Mouse (Mus musculus): ENCODE measurements around the gene Kmt2e.

The Kmt2e gene

GRCm38 (mm10) chr5:23501582-23502316 lies 67.5 kb downstream of the Kmt2e start:
- POLR2A ChIA-PET: interaction anchor here in 3 of 4 experiments (0.6 to 1.4 kb wide), 7 partner anchors 9 to 342 kb away, joined by 3 to 5 read pairs (median 3); partner anchors contain the start of gene Kmt2e (in 1 of the 3)
- CTCF ChIA-PET: interaction anchor here in 2 of 4 experiments (0.6 kb wide), 3 partner anchors 192 to 291 kb away, joined by 3 to 4 read pairs (median 3); no protein-coding TSS in a partner anchor

DNA sequence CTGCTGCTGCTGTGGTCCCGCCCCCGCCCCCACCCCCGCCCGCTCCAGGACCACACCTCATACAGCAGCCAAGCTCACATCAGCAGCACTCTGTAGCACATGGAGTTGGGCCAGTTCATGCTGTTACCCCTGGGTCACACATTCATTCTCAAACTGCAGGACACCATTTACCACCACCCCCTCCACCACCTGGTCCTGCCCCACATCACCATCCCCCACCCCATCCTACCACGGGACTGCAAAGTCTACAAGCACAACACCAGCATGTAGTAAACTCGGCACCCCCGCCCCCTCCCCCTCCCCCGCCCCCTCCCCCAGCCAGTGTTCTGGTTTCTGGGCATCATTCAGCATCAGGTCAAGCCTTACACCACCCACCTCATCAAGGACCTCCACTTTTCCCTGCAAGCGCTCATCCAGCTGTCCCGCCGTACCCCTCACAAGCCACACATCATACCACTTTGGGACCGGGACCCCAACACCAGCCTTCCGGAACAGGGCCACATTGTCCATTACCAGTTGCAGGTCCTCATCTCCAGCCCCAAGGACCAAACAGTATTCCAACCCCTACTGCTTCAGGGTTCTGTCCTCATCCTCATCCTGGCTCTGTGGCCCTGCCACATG lies 68.2 kb downstream of the Kmt2e start:
- POLR2A ChIA-PET: interaction anchor here in 3 of 4 experiments (0.6 to 1.4 kb wide), 6 partner anchors 9 to 341 kb away, joined by 3 to 5 read pairs (median 4); partner anchors contain the start of gene Kmt2e (in 1 of the 3)
- CTCF ChIA-PET: interaction anchor here in 2 of 4 experiments (0.6 kb wide), 2 partner anchors 193 to 210 kb away, joined by 3 to 4 read pairs; no protein-coding TSS in a partner anchor

GRCm38 (mm10) chr5:23505578-23505977 lies 71.3 kb downstream of the Kmt2e start:
- ChIA-PET CTCF (no interaction called here), POLR2A (interaction anchor here in 2 of 4 experiments (0.7 to 2.7 kb wide), 6 partner anchors 9 to 234 kb away, joined by 3 to 12 read pairs (median 4); no protein-coding TSS in a partner anchor)

- CTCF ChIA-PET: interaction anchor here (0.6 to 1.2 kb wide), 6 partner anchors 17 to 209 kb away, joined by 3 to 6 read pairs (median 4); no protein-coding TSS in a partner anchor
- POLR2A ChIA-PET: interaction anchor here in 3 of 4 experiments (0.9 to 1.7 kb wide), 8 partner anchors 8 to 190 kb away, joined by 3 to 7 read pairs (median 3); no protein-coding TSS in a partner anchor
Observed at GRCm38 (mm10) chr5:23507210-23507609, 73.0 kb downstream of the Kmt2e start.

DNA sequence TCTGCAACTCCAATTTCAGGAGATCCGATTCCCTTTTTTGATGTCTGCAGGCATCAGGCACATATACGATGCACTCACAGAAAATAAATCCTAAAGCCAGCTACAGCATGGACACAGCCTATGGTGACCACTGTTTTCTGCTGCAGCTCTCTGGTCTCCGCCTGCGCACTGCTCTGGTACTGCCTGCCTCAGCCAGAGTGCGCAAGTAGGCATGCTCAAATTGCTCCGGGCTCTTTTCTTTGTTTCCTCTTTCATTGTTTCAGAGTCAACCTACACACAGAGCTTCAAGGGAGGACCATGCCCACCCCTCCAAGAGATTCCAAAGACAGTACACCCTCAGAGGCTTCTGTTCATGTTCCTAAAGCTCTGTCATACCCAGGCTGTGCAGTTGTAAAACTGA lies 74.4 kb downstream of the Kmt2e start:
- ChIA-PET CTCF (no interaction called here), POLR2A (interaction anchor here in 2 of 4 experiments (0.7 to 1.5 kb wide), 5 partner anchors 11 to 203 kb away, joined by 3 to 4 read pairs (median 3); no protein-coding TSS in a partner anchor)

DNA sequence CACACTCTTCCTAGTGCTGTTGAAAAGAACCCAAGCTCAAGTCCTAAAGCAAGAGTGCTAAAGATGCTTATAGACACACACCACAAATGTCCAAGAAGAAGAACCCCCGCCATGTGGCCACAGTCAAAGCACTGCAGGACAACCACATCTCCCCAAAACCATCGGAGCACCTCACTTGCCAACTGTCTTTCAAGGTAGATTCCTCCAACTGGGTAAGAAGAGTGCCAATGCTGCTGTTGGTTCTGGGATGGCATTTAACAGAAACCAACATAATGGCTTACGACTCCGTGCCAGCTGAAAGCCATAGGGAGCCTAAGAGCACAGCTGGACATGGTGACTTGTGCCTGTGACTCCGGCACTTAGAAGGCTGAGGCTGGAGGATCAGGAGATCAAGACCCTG lies 77.2 kb downstream of the Kmt2e start:
- CTCF ChIA-PET: no interaction called here
- POLR2A ChIA-PET: no interaction called here

GRCm38 (mm10) chr5:23512556-23512955 lies 78.3 kb downstream of the Kmt2e start:
- CTCF ChIA-PET: interaction anchor here in 2 of 4 experiments (0.5 to 0.6 kb wide), 2 partner anchors 48 to 118 kb away, joined by 3 to 5 read pairs; no protein-coding TSS in a partner anchor
- POLR2A ChIA-PET: interaction anchor here in 2 of 4 experiments (1.0 kb wide), 2 partner anchors 68 to 110 kb away, joined by 3 read pairs; no protein-coding TSS in a partner anchor

DNA sequence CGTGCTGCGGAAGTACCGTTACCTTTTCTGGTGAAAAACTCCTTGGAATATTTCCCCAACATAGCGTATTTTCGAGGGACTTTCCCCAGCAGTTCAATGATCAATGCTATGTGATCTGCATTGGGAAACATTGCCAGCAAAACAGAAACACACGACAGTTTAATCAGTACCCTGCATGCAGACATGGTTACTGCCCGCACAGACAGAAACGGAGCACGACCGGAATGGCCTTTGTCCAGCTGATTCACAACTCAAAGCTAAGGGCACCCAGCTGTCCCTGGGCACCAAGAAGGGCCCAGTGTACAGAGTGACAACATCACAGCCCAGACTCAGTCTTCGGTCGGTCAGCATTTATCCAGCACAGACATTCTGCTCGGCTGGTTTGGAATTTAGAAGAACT lies 79.2 kb downstream of the Kmt2e start:
- ChIA-PET POLR2A (interaction anchor here in 1 of 4 experiments (2.5 to 2.6 kb wide), 2 partner anchors 9 to 14 kb away, joined by 12 to 14 read pairs; no protein-coding TSS in a partner anchor), CTCF (no interaction called here)

DNA sequence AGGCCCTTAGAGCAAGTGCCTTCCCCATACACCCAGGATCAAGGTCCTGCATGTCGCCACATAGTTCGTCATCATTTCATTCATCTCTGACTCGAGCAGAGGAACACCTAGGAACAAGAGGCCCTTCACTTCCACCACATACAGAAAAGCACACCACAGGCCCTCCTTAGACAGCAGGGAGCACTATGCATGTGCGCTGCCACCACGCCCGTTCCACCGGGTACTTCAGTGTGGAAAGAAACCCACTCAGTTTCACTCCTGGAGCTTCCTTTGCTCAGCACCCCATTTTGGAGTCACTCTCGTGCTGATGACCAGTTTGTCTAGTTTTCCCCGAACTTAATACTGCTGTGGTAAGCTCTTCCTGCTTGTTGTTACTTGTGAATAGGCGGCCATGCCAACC lies 80.8 kb downstream of the Kmt2e start:
- CTCF ChIA-PET: no interaction called here
- POLR2A ChIA-PET: interaction anchor here in 2 of 4 experiments (0.9 to 2.6 kb wide), 5 partner anchors 8 to 81 kb away, joined by 3 to 14 read pairs (median 4); partner anchors contain the start of gene Kmt2e (in 1 of the 2)

DNA sequence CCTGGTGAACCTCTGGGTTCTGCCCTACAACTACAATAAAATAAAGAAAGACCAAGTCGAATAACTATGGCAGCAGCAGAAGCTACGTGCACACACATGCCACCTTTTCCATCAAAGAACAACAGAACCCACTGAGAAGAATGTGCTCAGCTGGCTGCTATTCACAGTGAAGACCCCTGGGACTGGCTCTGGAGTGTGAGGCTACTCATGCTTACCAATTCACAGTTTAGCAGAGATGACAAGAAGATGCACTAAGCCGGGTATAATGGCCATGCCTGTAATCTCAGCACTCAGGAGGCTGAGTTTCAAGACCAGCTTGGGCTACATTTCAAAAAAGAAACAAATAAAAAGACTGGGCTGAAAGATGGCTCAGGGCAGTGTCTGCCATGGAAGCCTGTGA lies 82.7 kb downstream of the Kmt2e start:
- POLR2A ChIA-PET: interaction anchor here in 1 of 4 experiments (0.6 kb wide), 2 partner anchors 87 to 129 kb away, joined by 4 to 5 read pairs; no protein-coding TSS in a partner anchor

GRCm38 (mm10) chr5:23517839-23518238 lies 83.6 kb downstream of the Kmt2e start:
- POLR2A ChIA-PET: no interaction called here
- CTCF ChIA-PET: no interaction called here

More for the DNA sequence above, 82.7 kb downstream of the Kmt2e start:
- CTCF ChIA-PET: no interaction called here

DNA sequence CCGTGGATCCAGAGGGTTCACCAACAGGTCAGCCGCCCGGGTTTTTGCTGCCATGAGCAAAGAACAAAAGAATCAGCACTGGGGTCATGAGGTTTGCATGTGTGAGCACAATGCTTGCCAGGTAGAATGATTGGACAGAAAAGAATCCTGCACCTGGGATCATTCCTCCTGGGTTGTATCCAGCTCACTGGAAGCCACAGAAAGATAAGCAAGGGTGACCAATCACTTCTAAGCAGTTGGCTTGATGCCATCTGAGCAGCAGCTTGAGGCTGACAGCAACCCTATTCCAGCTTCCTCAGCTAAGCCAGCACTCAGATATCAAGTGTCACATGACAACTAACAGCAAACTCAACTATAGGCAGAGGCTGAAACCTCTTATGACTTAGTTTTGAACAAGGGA lies 84.4 kb downstream of the Kmt2e start:
- POLR2A ChIA-PET: interaction anchor here in 1 of 4 experiments (0.6 to 0.7 kb wide), 2 partner anchors 9 to 13 kb away, joined by 3 read pairs; no protein-coding TSS in a partner anchor
- CTCF ChIA-PET: no interaction called here

GRCm38 (mm10) chr5:23519679-23520078 lies 85.4 kb downstream of the Kmt2e start:
- ChIA-PET CTCF (no interaction called here), POLR2A (interaction anchor here in 1 of 4 experiments (0.6 to 1.5 kb wide), 3 partner anchors 10 to 12 kb away, joined by 3 read pairs; no protein-coding TSS in a partner anchor)

- ChIA-PET POLR2A (interaction anchor here in 2 of 4 experiments (0.5 to 1.1 kb wide), 2 partner anchors 24 to 1120 kb away, joined by 3 read pairs; no protein-coding TSS in a partner anchor), CTCF (no interaction called here)
Observed at GRCm38 (mm10) chr5:23521645-23522044, 87.4 kb downstream of the Kmt2e start.

DNA sequence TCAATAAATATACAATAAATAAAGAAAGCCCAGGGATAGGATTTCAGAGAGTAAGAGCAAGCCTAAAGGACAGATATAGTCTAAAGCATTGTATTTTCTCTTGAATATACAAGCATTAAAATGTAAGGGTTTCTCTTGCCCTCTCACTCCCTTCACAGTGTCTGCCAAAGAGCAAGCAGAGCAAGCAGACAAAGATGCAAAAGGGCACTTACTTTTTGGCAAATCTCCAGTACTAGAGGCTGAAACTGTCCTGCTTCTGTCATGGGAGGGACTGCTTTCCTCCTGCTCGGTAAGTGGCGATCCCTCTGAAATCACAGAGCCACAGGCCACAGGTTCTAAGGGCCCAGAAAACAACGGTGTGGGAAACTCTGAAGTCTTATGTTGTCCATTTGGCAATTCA lies 89.7 kb downstream of the Kmt2e start:
- CTCF ChIA-PET: no interaction called here

GRCm38 (mm10) chr5:23524621-23525020 lies 90.4 kb downstream of the Kmt2e start:
- POLR2A ChIA-PET: interaction anchor here in 2 of 4 experiments (0.6 to 1.2 kb wide), 5 partner anchors 9 to 227 kb away, joined by 3 to 6 read pairs (median 4); no protein-coding TSS in a partner anchor
- CTCF ChIA-PET: no interaction called here

More for the DNA sequence above, 89.7 kb downstream of the Kmt2e start:
- POLR2A ChIA-PET: interaction anchor here in 1 of 4 experiments (0.6 kb wide), 1 partner anchor 14 kb away, joined by 4 read pairs; no protein-coding TSS in a partner anchor

DNA sequence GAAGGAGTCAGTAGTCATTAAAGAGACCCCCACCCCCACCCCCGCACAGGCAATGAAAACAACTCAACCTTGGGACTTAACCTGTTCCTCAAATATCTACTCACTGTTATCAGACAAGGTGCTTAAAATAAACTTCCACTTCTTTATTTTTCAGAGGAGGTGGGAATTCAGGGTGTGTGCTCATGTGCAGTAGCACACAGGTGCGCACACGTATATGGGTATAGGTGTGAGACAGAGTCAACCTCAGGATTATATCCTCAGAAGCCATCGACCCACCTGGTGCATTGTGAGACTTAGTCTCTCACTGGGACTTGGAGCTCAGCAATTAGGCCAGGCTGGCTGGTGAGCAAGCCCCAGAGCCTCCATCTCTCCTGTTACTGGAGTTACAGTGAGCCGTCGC lies 96.9 kb downstream of the Kmt2e start:
- ChIA-PET CTCF (no interaction called here), POLR2A (interaction anchor here in 1 of 4 experiments (0.8 to 1.2 kb wide), 3 partner anchors 12 to 131 kb away, joined by 3 read pairs; no protein-coding TSS in a partner anchor)

GRCm38 (mm10) chr5:23531541-23532096 lies 97.4 kb downstream of the Kmt2e start:
- CTCF ChIA-PET: no interaction called here
- POLR2A ChIA-PET: interaction anchor here in 1 of 4 experiments (0.8 to 1.2 kb wide), 3 partner anchors 13 to 130 kb away, joined by 3 read pairs; no protein-coding TSS in a partner anchor

Measured in embryonic stem cell, embryonic (primary cell).